Mouse (Mus musculus) forebrain, embryonic 10.5 days (tissue): ENCODE measurements around the gene Ndufa5. TPM values are rescaled to one million over a fixed set of nuclear protein-coding genes. Genes with fewer than 3 reads are reported as not detected.

ENCODE experiments used
- DNase-seq: peaks from one replicate; pipeline ENCODE4 v3.0.0-alpha.2; 2017; ENCODE audit warnings: low spot score; ENCODE audit errors: extremely low spot score
- H3K27ac ChIP-seq: fragments of 300-500 bp; sonication (generic); 2 replicates; pipeline ENCODE4 v1.5.1; 2016; ENCODE audit warnings: mild to moderate bottlenecking
- H3K27me3 ChIP-seq: fragments of 300-500 bp; sonication (generic); 2 replicates; pipeline ENCODE4 v1.6.1; 2016; ENCODE audit warnings: mild to moderate bottlenecking; ENCODE audit not compliant: poor library complexity, severe bottlenecking
- H3K36me3 ChIP-seq: fragments of 300-500 bp; sonication (generic); replicated peaks from 2 replicates; pipeline ENCODE4 v1.6.1; 2016; ENCODE audit warnings: mild to moderate bottlenecking, moderate library complexity
- H3K4me1 ChIP-seq: fragments of 300-500 bp; sonication (generic); 2 replicates; pipeline ENCODE4 v1.6.1; 2016
- H3K4me3 ChIP-seq: fragments of 300-500 bp; sonication (generic); 2 replicates; pipeline ENCODE4 v1.5.1; 2016; ENCODE audit warnings: mild to moderate bottlenecking, moderate library complexity
- H3K9me3 ChIP-seq: fragments of 300-500 bp; sonication (generic); 2 replicates; pipeline ENCODE4 v1.6.1; 2016; ENCODE audit warnings: mild to moderate bottlenecking, moderate library complexity
- WGBS: fragments of 180-500 bp; shearing (Covaris S2); methylation state at CpG from one replicate; pipeline ENCODE4 v1.1.7; 2016; 5-methylcytosine and 5-hydroxymethylcytosine counted together
- polyA plus RNA-seq: library from polyadenylated mRNA; unstranded; fragments of >200 nt; fragmentation: Nextera tagmentation; extraction: Ambion mirVana; gene quantifications from 2 replicates; pipeline ENCODE4 v1.2.1, GENCODE M21; 2016

Gene Ndufa5
- polyA plus RNA-seq, 1 experiment from 2014 or later = 258 TPM

DNA sequence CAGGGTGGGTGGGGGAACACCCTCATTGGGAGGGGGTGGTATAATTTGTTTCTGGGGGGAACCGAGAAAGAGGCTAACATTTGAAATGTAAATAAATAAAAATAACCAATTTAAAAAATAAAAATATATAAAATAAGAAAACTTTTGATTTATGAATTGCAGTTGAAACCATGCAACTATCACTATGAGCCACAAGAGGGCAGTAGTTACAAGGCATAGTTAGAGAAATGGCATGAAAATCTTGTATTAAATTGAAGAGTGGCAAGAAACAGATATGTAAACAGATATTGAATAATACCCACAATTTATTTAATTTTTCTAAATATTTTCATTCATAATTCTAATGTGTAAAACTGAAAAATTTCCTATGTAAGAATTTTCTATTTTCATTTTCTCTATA is 37.5 kb downstream of the Ndufa5 start:
- Histone ChIP-seq H3K27me3 (no peaks in the 10 kb centered on the region), H3K36me3 (no peaks in the 10 kb centered on the region), H3K9me3 (no peaks in the 10 kb centered on the region), H3K27ac (no peak overlapping the region), H3K4me1 (no peaks in the 10 kb centered on the region), H3K4me3 (no peak overlapping the region)
- WGBS = 14% methylated on average over 1 of the region's 1 CpGs
- DNase-seq = no peak

DNA sequence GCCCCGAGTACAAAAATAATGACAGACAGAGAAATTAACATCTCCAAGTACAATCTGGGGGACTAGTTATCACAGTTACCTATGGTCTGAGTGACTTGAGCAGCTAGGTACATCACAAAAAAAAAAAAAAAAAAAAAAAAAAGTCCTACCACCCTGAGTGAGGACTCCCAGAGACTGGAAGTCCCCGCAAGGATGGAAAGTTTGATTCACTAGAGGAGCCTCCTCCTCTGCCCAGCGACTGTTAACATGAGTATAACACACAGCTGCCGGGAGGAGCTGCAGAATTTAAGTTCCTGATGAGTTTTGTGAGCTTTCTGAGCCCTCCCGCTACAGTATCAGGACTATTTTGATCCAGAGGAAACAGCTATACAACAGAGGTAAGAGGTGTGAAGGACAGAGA is 41.3 kb downstream of the Ndufa5 start:
- no peak overlapping the region for H3K4me3 ChIP-seq

DNA sequence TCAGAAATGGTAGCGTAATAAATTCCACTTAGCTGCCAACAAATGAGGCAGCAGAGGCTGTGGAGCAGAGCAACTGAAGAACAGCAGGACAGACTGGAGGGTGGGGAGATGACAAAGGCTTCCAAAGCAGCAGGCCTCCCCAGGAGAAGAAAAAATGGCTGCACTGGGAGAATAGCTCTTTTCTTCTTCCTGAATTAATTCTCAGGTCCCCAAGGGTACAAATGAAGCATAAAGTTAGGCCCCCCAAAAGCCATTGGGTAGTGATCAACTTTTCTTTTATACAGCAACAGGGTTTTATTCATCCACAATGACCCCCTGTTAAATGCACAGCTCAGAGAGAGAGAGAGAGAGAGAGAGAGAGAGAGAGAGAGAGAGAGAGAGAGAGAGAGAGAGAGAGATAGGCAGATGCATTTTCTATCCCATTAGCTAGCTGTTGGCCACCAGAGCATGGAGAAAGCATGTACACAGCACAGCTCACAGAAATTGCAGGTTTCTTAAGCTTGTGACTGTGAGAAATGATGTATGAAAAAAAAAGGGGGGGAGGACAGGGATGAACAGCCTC is 57.2 kb downstream of the Ndufa5 start:
- Histone ChIP-seq H3K9me3 (no peaks in the 10 kb centered on the region), H3K4me1 (peaks cover 26% of the 10 kb centered on the region), H3K36me3 (no peaks in the 10 kb centered on the region), H3K27ac (no peak overlapping the region), H3K4me3 (no peak overlapping the region), H3K27me3 (peaks cover 27% of the 10 kb centered on the region)
- WGBS = 32% methylated on average over 1 of the region's 1 CpGs
- DNase-seq = peak; percentile 35

More for the DNA sequence above, 41.3 kb downstream of the Ndufa5 start:
- 89% methylated on average over 5 of the region's 5 CpGs for WGBS
- no peaks in the 10 kb centered on the region for H3K36me3 ChIP-seq
- H3K4me1 ChIP-seq = no peaks in the 10 kb centered on the region
- no peak for DNase-seq
- no peak overlapping the region for H3K27ac ChIP-seq
- no peaks in the 10 kb centered on the region for H3K9me3 ChIP-seq
- no peaks in the 10 kb centered on the region for H3K27me3 ChIP-seq

DNA sequence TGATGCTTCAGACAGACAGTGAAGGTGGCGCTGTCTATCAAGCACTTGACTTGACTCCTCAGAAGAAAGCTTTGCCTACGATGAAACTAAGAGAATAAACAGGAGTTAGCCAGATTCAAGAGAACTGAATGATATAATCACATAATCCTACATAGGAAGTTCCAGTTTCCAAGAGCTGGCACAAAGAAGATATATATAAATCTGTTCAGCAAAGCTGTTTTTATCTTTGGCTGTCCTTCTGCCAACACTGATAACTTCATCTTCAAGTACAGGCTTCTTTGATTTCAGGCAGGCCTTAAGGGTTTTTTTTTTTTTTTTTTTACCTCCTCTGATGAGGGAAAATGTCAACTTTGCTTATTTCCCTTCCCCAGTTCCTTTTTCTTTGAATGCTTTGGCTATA is 57.7 kb downstream of the Ndufa5 start:
- H3K4me3 ChIP-seq = no peak overlapping the region
- H3K27ac ChIP-seq = no peak overlapping the region
- H3K36me3 ChIP-seq = no peaks in the 10 kb centered on the region
- WGBS = 83% methylated on average over 2 of the region's 2 CpGs
- DNase-seq = no peak
- no peaks in the 10 kb centered on the region for H3K9me3 ChIP-seq
- H3K27me3 ChIP-seq = peaks cover 27% of the 10 kb centered on the region
- peaks cover 26% of the 10 kb centered on the region for H3K4me1 ChIP-seq

Other genes starting within 250 kb of the Ndufa5 start
- gene Iqub, start 12.9 kb downstream of the Ndufa5 start, polyA plus RNA-seq = 0.07 and 0.19 TPM in 2 replicates
- not detected in 2 replicates for gene Asb15, start 131 bp upstream of the Ndufa5 start, polyA plus RNA-seq
- gene Lmod2, start 69.7 kb upstream of the Ndufa5 start, polyA plus RNA-seq = 0.10 TPM in 1 of 2 replicates, not detected in the other
- gene Wasl, start 137.0 kb upstream of the Ndufa5 start, polyA plus RNA-seq = 56.1 and 56.9 TPM in 2 replicates
- not detected in 2 replicates for gene Hyal6, start 205.2 kb upstream of the Ndufa5 start, polyA plus RNA-seq
- not detected in 2 replicates for gene Hyal4, start 220.3 kb upstream of the Ndufa5 start, polyA plus RNA-seq